Mouse (Mus musculus) kidney, adult 18-20 months (tissue): ENCODE data around the gene Rmi1.
A peak's percentile ranks its signal among the peaks of the same experiment; 100 is the strongest.
"Not testable (repeated sequence)": the region's sequence is repeated elsewhere in the genome, so short reads cannot be mapped to it uniquely, and the experiment has no call there.

ENCODE experiments used
- DNase-seq: peaks from one replicate; pipeline ENCODE4 v3.0.0; 2021

Rmi1 gene

DNA sequence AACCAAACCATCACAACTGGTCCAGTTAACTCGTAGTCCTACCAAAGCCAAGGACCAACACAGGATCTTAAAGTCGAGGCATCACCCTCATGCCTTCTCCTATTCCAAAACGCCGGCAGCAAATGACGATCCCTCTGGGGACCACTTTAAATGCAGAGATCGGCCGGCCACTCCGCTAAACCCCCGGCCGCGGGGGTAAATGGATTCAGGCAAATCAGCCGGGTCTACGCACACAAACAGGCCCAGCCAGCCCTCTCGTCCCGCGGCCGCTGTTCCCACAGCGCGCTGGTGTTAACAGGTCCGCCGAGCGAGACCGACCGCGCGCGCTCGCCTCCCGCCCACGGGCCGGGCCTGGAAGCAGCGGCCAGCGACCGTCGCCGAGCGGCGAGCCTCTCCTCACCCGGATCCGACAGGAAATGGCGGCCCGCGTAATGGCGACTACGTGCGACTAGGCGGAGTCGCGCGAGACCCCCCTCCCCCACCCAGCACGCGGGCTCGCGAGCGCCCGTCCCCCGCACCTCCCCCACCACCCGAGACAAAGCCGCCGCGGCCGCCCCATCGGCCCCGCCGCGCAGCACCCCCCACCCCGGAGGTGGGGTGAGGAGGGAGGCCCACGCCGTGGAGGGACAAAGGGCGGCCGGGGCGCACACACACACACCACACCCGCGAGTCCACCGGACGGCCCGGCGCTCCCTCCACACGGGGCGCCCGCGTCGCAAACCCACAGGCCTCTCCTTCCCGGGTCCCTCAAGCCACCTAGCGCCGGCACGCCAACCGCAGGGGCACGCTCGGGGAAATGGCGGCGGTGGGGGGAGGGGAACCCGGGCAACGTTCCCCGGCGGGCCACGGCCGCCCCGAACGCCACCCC lies 679 bp upstream of the Rmi1 start:
- peak; percentile 79 for DNase-seq

DNA sequence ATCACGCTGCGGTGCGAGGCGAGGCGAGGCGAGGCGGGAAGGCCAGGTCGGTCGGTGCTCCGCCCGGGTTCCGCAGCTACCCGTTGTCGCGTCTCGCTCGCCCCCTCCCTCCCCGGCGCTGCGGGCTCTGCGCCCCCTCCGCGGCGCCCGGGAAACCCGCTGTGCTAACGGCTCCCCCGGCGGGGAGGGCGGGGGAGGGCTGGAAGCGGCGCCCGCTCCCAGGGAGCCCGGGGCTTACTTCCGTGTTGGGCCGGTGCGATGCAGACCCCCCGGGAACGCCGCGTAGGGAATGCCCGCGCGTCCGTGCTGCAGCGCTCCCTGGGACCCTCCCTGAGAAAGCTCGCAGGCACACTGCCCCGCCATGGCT lies 679 bp downstream of the Rmi1 start:
- no peak for DNase-seq

DNA sequence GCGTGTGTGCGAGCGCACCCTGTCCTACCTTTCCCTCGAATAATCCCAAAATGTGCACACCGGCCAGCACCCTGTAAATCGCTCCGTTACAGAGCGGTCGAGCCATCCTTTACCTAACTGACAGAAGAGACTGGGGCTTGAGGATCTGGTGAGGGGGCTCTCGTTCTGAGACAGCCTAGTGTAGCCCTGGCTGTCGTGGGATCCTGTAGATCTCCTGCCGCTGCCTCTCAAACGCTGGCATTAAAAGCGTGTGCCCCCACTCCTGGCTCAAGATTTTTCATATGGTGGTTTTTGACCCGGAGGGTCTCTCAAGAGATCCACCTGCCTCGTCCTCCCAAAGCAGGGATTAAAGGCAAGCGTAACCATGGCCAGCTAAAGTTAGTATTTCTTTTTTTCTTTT lies 1.2 kb downstream of the Rmi1 start, which contains the start of gene Hnrnpk:
Hnrnpk (minus strand) TSS at position 101 of the 400 bp plus-strand sequence.
- DNase-seq = not testable (repeated sequence)

DNA sequence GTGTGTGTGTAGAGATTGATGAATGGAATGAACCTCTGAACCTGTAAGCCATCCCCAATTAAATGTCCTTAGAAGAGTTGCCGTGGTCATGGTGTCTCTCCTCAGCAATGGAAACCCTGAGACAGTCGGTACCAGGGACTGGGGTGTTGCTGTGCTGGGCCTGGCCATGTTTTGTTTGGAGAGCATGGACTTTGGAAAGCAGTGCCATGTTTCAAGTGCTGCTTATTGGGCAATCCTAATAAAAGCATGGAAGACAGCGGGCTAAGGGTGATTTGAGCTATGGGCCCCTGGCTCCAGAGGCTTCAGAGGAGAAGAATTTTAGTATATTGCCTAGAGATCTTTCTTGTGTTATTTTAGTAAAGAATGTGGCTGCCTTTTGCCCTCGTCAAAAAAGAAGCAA lies 9.0 kb downstream of the Rmi1 start:
- DNase-seq = no peak

DNA sequence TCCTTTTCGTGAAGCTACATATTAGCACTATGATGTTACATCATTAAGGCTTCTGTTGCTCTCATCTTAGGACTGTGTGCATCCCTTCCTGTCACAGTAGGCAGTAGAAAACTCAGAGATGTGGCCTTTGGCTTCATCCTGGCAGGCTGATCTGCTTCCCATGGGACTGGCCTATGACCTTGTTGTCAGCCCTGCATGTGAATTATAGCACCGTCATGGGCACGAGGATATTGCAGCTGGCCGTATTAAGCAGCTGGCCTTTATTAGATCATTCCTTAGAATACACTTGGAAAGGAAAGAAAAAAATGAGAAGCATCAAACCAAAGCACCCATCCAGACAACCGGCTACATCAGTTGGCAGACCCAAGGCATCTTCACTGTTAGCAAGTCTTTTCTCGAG lies 13.3 kb downstream of the Rmi1 start:
- DNase-seq = peak; percentile 21

DNA sequence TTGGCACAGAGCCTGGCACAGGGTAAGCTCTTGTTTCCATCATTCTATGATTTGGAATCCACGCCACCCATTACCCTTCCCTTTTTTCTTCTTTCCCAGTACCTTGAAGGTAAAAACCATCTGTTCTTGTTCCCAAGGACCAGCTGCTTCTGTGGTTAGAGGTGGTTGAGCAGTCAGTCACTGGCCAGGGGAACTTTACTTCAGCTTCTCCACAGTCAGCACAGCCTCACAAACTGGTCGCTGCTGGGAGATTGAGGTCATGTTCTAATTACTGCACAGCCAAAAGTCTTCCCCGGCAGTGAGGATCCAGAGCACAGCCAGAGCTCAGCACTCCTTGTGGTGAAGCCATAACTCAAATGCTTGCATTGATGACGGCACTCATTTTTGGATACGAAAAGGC lies 13.8 kb downstream of the Rmi1 start:
- DNase-seq = no peak

DNA sequence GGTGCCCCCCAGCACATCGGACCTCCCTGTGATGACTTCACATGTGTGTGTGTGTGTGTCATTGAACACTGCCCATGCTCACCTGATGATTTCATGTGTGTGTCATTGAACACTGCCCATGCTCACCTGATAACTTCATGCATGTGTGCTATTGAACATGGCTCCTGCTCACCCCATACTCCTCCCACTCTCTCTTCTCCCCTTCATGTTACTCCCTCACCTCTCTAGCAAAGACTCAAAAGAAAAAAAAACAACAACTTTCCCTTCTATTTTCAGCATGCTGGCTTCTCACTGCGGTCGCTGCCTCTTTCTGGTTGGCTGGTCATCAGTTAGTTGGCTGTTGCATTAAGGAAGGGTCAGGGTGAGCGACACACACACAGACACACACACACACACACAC lies 16.6 kb downstream of the Rmi1 start:
- no peak for DNase-seq

DNA sequence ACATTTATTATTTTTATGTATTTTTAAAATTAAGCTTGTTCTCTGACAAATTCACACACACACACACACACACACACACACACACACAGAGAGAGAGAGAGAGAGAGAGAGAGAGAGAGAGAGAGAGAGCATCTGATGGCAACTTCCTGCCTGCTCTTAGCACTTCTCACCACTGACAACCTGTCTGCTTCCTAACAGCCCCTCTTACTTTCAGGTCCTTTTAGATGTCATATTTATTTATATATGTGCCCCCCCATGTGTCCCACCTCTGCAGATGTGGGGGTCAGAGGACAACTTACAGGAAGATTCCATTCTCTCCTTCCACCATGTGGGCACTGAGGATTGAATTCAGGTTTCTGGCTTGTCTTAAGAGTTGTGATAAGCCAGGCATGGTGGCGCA lies 17.2 kb downstream of the Rmi1 start:
- no peak for DNase-seq

DNA sequence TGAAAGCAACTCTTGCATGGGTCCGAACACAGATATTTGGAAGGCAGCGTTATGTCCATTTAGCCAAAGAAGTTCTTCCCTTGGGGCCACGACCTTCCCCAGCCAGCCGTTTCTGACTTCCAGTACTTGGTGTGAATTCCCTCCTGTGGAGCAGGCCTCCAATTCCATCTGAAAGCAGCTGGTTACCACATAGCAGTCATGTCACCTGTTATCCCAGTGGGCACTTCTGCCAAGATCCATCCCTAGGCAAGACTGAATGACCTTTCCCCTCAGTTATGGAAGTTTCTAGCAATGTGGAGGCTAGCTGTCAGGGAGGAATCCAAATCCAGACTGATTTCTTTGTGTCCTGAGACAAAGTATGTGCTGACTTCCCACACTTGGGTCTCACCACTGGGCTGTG lies 19.0 kb downstream of the Rmi1 start:
- no peak for DNase-seq

DNA sequence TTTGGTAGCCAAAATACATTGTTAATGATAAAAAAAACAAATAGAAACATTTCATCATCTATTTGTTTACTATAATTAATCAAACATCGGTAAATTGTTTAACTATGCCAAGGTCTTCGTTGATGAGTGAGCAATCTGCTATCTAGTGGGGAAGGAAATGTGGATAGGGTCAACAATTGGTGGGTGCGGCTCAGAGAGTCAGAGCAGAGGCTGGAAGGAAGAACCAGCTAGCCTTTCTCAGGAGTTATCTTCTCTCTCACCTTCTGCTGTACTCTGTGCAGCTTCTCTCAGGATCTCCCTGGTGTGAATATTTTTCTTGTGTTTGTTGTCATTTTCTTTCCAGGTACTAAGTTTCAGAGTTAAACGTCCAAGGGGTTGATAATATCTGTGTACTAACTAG lies 20.2 kb downstream of the Rmi1 start:
- DNase-seq = no peak

DNA sequence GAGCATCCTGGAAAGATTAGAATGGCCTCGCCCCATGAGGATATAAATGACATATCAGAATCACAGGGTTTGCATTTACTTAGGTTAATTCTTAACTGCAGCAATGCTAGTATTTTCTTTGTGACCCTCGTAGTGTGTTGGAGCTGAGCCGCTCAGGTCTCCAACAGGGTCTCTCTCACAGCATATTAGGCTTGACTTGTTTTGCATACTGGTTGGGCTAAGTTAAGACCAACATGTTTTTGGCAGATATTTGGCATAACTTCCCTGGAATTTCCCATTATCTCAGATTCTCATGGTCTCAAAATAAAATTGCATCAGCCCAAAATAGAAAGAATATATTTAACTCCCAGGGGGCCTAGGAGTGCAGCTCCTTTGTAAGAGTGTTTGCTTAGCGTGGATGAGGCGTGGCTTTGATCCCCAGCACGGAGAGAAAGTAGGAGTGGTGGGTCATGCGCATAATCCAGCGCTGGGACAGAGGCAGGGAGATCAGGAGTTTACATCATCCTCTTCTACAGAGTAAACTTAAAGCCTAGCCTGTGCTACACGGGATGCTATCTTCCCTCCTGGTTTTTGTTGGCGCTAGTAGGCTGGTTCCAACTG lies 21.1 kb downstream of the Rmi1 start:
- DNase-seq = no peak

DNA sequence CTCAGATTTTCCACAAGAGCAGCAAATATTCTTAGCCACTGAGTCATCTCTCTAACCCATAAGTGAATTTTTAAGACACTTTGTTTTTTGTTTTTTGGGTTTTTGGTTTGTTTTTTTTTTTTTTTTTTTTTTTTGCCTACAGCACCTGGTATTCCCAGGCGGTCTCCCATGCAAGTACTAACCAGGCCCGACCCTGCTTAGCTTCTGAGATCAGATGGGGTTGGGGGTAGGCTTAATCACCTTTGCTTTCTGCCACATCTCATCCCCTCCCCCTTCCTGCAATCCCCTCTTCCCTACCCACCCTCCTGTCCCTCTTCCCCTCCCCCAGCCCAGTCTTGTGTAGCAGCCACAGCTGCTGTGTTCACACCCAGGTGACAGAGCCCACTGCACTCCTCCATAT lies 37.7 kb downstream of the Rmi1 start:
- DNase-seq = no peak

DNA sequence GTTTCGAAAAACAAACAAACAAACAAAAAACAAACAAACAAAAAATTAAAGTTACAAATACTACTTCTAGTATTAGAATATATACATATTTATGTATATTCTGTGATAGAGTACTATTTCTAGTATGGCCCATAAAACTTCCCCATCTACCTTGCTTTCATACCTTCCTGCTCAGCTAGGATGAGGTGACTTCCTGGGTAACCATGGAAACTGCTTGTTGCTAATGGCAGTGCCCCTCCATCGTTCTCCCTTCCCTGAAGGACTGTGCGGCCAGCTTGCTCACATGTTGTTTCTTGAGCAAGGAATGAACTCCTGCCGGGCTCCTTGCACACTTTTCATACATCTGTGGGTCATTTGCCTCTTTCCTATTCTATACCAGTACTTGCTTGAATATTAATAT lies 41.3 kb downstream of the Rmi1 start:
- DNase-seq = no peak

DNA sequence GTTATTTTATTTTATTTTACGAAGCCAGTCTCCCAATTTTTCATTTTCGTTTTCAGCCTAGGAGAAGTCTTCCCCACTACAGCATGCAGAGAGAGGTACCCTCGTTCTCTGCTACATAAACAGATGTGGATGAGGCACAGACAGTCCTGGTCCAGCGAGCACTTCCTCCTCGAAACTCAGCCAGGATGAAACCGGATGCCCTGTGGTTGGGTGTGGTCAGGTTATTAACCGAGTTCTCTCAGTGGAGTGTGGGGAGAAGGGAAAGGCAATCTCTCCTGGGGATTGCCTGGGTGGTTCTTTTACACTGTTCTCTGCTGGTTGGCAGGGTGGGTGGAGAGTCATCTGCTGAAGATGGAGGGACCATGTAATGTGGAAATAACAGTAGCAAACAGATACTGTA lies 41.7 kb downstream of the Rmi1 start:
- no peak for DNase-seq

DNA sequence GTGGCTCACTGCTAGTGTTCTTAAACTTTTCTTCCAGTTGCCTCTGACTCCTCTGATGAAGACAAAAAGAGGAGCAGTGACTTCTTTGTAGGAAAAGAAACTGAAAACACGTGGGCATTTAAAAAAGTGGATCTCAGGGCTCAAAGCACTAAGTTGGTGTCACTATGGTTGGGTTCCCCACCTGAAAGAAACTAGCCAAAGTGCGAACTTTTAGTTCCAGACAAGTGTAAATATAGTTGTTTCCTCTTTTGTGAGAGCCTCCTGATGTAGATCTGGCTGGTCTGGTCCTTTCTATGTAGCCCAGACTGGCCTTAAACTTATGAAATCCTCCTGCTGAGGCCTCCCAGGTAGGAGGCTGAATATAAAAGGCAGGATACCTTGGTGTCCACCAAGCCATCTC lies 44.5 kb downstream of the Rmi1 start:
- no peak for DNase-seq

DNA sequence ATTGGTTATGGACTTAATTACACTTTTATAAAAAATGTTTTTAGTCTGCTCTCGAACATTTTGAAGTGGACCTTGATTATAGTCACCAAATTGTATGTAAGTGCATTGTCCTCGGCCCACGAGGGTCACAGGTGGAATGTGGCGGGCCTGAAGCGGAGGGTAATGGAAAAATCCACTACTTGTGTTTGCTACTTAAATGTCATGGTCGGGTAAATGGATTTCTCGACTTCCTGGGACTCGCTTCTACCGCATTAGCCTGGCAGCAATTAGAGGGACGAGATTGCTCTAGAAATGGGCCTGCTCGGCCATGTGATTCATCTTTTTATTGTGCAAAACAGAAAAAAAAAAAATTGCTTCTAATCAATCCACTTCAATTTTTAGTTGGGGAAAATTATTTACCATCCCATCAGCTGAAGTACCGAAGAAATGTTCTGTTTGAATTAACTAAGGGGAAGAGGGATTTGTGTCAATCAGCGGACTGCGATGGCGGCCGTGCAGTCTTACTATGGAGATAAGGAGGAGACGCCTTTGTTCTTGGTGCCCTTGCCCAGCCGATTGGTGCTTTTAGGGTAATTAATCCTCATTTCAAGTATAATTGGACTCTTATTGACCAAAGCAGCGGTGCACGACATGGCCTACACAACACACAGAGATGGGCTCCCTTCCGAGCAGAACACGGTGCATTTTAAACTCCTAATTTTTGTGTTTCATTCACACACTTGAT lies 48.6 kb downstream of the Rmi1 start:
- DNase-seq = no peak

DNA sequence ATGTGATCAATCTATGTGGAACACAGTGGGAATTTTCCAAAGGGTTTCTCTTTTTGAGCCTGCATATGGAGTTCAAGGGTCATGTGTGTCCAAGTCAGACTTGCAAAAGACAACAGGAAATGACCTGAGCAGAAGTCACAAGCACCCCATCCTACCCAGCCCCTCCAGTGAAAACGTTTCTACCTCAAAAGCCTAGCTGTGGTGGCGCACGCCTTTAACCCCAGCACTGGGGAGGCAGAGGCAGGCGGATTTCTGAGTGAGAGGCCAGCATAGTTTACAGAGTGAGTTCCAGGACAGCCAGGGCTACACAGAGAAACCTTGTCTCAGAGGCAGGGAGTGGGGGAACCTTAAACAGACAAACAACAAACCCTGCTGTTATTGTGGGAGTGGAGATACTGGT lies 50.2 kb downstream of the Rmi1 start:
- DNase-seq = no peak

DNA sequence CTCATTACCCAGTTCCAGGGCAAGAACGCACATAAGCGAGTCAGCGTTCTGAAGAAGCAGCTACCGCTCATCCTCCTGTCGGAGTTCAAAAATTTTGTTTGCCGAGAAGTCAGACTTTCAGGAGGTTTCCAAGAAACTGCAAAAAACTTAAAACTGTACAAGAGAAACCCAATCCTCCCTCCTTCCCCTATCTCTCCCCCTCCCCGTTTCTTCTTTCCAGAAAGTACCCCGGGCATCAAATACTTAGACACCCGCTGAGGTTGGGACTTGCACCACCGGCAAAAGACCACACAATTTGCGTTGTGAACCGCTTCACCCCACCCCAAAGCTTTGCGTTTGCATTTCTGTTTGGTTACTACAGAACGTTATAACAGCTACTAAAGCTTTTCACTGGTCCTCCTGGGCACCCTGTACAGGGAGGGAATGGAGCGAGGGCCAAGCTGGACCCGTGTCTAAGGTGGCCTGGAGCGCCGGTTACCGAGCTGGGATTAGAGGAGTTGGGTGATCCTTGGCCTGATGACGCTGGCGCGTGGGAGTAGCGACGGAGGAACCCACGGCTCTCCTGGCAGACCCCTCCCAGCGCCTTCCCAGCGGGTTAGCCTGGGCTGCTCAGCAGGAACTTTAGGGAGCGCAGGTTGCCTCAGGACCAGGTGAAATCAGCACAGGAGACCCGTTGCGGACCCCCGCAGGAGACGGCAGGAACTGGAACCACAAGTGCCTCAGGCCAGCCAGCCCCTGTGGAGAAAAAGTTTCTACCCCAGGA lies 50.8 kb downstream of the Rmi1 start:
- DNase-seq = peak; percentile 31

DNA sequence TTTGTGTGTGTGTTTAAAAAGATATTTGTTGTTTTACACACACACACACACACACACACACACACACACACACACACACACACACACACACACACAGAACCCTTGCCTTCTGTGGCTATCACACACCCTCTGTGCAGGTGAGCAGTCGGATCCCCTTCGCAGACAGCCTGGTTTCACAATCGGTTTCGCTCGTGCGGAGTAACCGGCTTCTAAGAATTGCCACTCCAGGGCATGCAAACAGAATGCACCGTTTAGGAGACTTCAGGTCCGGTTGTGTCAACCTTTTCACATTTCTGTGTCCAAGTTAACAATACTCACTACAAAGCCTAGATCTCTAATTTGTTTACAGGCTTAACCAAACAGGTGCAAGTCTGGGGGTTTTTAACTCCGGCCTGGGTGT lies 51.5 kb downstream of the Rmi1 start:
- DNase-seq = no peak

DNA sequence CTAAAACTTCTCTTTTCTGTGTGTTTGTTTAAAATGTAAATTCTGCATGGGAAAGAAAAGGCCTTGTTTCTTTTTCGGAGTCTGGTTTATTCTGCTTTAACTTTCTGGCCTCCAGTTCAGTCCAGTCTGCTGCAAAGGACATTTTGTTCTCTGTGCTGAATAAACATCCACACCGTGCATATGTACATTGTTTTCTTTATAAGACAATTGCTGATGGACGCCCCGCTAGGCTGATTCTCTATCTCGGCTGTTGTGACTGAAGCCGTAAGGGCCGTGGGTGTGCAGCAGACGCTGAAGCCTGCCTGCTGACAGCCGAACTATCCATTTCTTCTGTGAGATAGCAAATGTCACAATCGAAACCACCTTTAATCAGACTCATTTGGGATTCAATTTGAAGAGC lies 54.5 kb downstream of the Rmi1 start:
- DNase-seq = no peak

DNA sequence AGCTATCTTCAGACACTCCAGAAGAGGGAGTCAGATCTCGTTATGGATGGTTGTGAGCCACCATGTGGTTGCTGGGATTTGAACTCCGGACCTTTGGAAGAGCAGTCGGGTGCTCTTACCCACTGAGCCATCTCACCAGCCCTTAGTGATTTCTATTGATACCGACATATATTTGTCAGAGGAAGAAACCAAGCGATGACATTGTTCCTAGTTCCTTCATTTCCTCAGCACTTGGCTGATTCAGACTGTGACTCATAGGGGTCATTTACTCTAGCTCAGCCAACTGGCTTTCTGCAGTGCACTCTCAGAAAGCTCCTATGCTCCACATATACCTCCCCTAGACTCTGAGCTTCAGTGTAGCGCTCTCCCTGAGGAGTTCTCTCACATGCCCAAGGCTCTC lies 56.8 kb downstream of the Rmi1 start:
- DNase-seq = not testable (repeated sequence)
